Mouse (Mus musculus) left cerebral cortex, adult 2 months (tissue): ENCODE data around the gene S1pr5. TPM values are rescaled to one million over a fixed set of nuclear protein-coding genes. Genes with fewer than 3 reads are reported as not detected.

Experiments
- DNase-seq, 2 experiments: peaks; one replicate each; pipeline ENCODE4 v3.0.0; 2021 to 2022; ENCODE audit warnings: low spot score in 2 of 2, mixed read lengths in 1 of 2; ENCODE audit errors: extremely low spot score in 1 of 2
- H3K27ac ChIP-seq: fragments of 200-600 bp; 2 replicates; pipeline ENCODE4 v1.8.1; 2022
- H3K4me3 ChIP-seq: fragments of 200-600 bp; 2 replicates; pipeline ENCODE4 v1.8.1; 2022
- CTCF ChIP-seq: fragments of 200-600 bp; IDR thresholded peaks from 2 replicates; pipeline ENCODE4 v1.8.1; 2022; ENCODE audit warnings: antibody characterized with exemption, mild to moderate bottlenecking, moderate library complexity
- intact Hi-C: fragments of 180-260 bp; cut with DNase I; formaldehyde crosslinking; loops from one replicate; pipeline ENCODE4 v1.15.1; 2025
- total RNA-seq, 2 experiments: library from RNA; stranded (reverse); gene quantifications; 2 replicates each; pipeline ENCODE4 v1.2.3; 2021

The S1pr5 gene
- total RNA-seq, 2 experiments from 2014 or later, result 6.8 to 8.3 TPM

DNA sequence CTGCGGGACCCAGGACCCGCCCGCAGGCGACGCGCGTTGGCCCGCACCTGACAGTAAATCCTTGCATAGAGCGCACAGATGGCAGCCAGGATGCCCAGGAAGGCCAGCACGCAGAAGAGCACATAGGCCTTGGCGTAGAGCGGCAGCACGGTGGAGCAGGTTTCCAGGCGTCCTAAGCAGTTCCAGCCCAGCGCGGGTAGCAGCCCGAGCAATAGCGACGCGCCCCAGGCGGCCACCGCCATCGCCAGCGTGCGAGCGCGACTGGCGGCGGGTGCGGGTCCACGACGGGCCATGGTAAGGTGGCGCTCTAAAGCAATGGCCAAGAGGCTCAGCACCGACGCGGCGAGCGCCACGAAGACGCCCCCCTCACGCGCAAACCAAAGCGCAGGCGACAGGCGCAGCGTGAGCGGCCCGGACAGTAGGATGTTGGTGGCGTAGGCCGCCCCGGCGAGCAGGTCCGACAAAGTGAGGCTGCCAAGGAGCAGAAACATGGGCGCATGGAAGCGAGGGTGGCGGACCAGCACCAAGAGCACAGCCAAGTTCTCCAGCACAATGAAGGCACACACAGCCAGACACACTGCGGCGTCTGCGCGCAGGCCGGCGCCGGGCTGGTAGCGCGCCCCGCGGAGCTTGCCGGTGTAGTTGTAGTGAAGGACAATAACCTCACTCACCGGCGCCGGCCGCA, 3.7 kb downstream of the S1pr5 start:
- peak overlapping the region; percentile 35 for H3K4me3 ChIP-seq
- intact Hi-C loops, result loop anchor here (5.0 kb wide), 1 partner anchor 123 kb away; the partner anchor contains the start of gene Ilf3
- H3K27ac ChIP-seq, result peak overlapping the region; percentile 53
- DNase-seq, result peak in 1 of 2 experiments; percentile 54
- no peak for TF ChIP-seq CTCF

DNA sequence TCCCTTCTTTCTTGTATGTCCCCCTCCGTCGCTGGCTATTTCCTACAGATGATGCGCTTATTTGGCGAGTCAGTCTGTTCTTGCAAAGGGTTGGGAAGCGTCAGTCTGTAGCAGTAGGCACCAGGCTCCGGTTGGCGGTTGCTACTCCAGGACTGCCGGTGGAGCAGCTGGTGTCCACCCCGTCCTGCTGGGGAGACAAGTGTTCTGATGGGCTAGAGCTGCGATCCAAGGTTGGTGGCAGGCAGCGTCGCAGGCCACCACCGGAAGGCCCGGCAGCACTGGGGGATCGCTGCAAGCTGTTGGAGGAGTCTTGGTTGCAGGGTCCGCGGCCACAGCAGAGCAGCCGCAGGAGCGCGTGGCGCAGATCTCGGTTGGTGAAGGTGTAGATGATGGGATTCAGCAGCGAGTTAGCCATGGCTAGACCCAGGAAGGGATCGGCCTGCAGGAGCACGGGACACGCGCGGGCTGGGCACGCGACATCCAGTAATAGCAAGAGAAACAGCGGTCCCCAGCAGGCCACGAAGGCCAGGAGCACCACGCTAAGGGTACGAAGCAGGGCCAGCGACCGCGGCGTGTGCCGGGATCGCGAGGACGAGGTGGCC, 4.3 kb downstream of the S1pr5 start:
- no peak for TF ChIP-seq CTCF
- H3K27ac ChIP-seq, result peak overlapping the region; percentile 53
- H3K4me3 ChIP-seq, result peak overlapping the region; percentile 35
- DNase-seq, result peak in 1 of 2 experiments; percentile 39
- intact Hi-C loops, result loop anchor here (5.0 kb wide), 1 partner anchor 123 kb away; the partner anchor contains the start of gene Ilf3

DNA sequence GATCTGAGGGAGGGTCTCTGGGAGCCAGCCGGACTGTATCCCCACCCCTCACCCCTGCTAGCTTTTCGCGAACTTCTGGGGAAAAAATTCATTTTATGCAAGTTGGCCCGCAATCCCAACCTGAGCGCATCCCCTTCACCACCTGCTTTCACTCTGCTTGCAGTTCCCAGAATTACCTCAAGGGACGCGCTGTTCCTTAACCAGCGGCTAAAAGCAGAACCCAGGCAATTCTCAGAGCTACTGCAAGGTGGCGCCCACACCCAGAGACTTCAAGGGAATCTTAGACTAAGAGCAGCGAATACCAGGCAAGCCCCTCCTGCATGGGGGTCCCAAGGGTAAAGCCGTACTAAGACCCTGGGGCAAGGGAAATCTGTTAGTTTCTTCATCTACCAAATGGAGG, 6.9 kb downstream of the S1pr5 start:
- Histone ChIP-seq H3K4me3 (no peak overlapping the region), H3K27ac (no peak overlapping the region)
- intact Hi-C loops, result loop anchor here (5.0 kb wide), 1 partner anchor 126 kb away; the partner anchor contains the start of gene Ilf3
- peak; percentile 76 to 80 for DNase-seq
- peak; percentile 95 for TF ChIP-seq CTCF

DNA sequence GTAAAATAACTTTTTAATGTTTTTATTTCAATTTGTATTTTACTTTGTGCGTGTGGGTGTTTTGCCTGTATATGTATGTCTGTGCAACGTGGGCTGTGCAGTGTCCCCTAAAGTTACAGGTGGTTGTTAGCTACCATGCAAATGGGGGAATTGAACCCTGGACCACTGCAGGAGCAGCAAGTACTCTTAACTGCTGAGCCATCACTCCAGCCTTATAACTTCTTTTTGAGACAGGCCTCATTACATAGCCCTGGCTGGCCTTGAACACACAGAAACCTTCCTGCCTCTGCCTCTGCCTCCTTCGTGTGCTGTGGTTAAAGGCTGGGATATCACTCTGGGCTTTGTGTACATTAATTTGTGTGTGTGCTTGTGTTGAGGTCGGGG, 8.8 kb downstream of the S1pr5 start:
- intact Hi-C loops, result loop anchor here (2.0 kb wide), 1 partner anchor 49 kb away; no protein-coding TSS in a partner anchor
- Histone ChIP-seq H3K27ac (peak overlapping the region; percentile 95), H3K4me3 (peak overlapping the region; percentile 92)
- no peak for DNase-seq
- no peak for TF ChIP-seq CTCF

DNA sequence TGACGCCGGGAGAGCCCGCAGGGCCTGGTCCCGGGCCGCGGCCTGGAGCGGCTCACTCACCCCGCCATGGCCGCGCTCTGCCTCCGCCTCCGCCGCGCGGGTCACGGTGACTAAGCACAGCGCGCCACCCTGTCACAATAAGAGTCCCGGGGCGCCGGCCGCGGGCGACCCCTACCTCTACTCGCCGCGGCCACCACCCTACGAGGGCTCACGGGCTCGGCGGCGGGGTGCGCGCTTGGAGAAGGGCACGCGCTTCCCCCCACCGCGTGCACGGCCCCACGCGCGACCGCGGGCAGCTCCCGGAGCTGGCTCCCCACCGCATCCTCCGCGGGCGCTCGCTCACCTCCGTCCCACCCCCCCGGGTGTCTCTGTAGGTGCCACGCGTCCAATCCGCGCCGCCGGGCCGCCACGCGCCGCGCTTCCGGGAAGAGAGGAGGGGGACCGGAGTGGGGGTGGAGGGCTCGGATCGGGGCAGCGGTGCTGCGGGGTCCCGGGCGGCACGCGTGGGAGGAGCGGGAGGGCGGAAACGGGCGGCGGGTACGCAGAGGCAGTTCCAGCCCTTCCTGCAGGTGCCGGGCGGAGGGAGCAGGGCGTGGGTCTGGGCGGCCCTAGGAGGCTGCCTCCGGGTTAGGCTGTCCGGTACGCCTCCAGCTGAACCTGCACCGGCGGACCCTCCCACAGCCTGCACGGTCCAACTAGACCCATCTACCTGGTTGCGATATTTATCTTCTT, 9.3 kb downstream of the S1pr5 start, which contains the start of gene Keap1:
Gene Keap1 (minus strand): TSS at position 629 of the 732 bp plus-strand sequence.
- Histone ChIP-seq H3K27ac (peak within 1 kb of the TSS; percentile 95), H3K4me3 (peak within 1 kb of the TSS; percentile 92)
- TF ChIP-seq CTCF, result no peak; the same call in 1 of the 2 replicates
- intact Hi-C loops, result loop anchor here (2.0 kb wide), 1 partner anchor 50 kb away; no protein-coding TSS in a partner anchor
- DNase-seq, result peak; percentile 77 to 78

DNA sequence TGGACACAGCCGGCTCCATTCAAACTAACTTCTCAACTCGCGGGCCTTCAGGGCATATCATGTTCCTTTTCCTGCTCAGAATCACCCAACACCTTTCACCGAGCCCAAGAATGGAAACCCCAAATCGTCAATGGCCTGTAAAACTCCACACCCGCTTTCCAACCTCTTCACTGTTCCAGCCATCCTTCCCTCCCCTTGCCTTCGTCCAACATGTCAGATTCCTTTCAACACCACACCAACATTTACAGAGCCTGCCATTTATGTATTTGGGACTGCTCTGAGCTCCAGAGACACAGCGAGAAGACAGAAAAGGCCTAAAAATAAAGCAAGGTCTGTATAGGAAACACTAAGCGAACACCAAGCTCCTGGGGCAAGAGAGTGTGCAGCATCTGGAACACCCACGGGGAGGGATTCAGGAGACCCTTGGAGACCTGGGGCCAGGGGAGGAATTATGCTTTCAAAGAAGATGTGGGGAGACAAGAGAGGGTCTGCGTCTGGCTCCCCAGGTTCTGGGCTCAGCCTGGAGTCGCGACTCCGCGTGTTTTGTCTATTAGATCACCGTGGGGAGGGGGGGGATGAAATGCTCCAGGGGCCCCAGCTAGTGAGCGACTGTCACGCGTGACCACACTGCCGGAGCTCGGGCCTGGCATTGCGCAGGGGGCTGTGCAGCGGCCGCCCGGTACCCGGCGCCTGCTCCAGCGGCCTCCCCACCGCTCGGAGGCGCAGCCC, 10.1 kb downstream of the S1pr5 start:
- no peak for DNase-seq
- intact Hi-C loops, result loop anchor here (2.0 kb wide), 1 partner anchor 51 kb away; no protein-coding TSS in a partner anchor
- TF ChIP-seq CTCF, result no peak
- peak overlapping the region; percentile 92 for H3K4me3 ChIP-seq
- peak overlapping the region; percentile 95 for H3K27ac ChIP-seq

DNA sequence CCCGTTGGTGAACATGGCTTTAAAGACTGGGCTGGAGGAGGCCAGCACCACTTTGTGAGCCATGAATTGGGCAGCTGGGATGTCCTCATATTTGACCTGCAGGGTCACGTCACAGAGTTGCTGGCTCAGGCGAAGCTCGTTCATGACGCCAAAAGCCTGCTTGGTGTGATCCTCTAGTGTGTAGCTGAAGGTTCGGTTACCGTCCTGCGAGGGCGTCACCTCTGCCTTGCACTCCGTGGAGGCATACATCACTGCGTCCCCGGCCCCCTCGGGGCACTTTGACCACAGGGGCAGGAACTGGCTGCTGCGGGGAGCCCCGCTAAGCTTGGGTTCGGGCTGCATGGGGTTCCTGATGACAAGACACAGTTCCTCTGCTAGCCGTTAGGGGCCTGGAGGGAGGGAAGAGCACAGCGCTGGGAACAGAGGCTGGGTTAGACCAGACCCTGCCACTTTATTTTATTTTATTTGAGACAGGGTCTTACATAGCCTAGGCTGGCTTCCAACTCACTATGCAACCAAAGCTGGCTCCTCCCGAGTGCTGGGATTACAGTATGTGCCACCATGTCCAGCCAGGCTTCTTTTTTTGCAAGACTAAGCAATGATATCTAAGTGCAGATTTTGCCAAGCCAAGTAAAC, 10.8 kb downstream of the S1pr5 start:
- Histone ChIP-seq H3K27ac (peak overlapping the region; percentile 95), H3K4me3 (peak overlapping the region; percentile 92)
- intact Hi-C loops, result loop anchor here (2.0 kb wide), 1 partner anchor 51 kb away; no protein-coding TSS in a partner anchor
- peak; percentile 55 for TF ChIP-seq CTCF
- DNase-seq, result peak in 1 of 2 experiments; percentile 33

DNA sequence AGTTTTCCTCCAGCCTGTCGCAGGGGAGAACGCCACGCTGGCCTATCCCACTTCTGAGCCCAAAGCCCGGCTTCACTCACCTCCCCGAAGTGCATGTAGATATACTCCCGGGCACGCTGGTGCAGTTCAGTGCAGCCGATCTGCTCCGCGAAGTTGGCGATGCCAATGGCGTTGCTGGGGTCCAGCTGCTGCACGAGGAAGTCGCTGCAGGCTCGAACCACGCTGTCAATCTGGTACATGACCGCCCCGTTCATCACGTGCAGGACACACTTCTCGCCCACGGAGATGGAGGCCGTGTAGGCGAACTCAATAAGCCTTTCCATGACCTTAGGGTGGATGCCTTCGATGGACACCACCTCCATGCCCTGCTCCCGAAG, 11.3 kb downstream of the S1pr5 start:
- DNase-seq, result no peak
- intact Hi-C loops, result no loop called here
- TF ChIP-seq CTCF, result no peak
- Histone ChIP-seq H3K27ac (peak overlapping the region; percentile 95), H3K4me3 (peak overlapping the region; percentile 92)

DNA sequence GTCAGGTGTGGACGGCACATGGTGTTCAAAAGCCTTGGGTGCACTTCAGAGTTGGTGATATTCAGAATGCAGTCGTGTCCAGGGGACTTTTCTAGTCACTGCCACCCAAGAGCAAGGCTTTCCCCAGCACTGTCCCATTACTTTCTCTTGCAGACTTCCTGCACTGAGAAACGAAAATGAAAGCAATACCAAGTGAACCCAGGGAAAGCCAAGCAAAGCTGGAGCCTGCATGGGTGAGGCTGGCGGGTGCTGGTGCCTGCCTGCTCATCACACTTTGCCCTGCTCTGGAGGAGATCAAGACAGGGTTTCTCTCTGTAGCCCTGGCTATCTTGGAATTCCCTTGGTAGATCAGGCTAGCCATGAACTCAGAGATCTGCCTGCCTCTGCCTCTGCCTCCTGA, 12.9 kb downstream of the S1pr5 start:
- no peak for DNase-seq
- Histone ChIP-seq H3K4me3 (no peak overlapping the region), H3K27ac (no peak overlapping the region)
- intact Hi-C loops, result no loop called here
- no peak for TF ChIP-seq CTCF

DNA sequence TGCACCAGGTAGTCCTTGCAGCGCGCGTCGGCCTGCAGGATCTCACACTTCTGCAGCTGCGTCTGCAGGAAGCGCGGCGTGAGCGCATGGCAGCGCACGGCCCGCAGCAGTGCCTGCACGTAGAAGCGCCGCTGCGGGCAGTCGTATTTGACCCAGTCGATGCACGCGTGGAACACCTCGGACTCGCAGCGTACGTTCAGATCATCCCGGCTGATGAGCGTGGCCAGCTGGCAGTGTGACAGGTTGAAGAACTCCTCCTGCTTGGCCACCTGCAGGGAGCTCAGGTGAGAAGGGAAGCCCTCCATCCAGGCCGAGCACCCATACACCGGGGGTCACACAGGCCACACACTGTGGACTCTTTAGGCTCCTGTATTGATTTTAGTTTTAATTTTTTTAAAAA, 14.4 kb downstream of the S1pr5 start:
- Histone ChIP-seq H3K27ac (no peak overlapping the region), H3K4me3 (no peak overlapping the region)
- no peak for DNase-seq
- TF ChIP-seq CTCF, result no peak
- intact Hi-C loops, result no loop called here

DNA sequence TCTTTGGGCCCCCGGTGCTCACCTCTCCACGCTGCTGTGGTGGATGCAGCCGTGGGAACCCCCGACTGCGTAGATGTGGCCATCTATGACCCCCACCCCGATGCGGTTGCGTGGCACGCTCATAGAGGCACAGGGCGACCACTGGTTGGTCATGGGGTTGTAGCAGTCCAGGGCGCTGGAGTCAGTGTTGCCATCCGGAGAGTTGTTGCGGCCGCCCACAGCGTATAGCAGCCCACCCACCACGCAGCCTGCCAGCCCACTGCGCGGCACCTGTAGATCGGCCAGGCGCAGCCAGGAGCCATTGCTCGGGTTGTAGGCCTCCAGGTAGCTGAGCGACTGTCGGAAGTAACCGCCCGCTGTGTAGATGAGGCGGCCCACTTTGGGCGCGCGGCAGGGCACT, 14.9 kb downstream of the S1pr5 start:
- no peak for TF ChIP-seq CTCF
- no peak for DNase-seq
- no peak overlapping the region for H3K4me3 ChIP-seq
- intact Hi-C loops, result no loop called here
- H3K27ac ChIP-seq, result no peak overlapping the region
